ENCODE assay signal across 19 mouse cellular contexts in the genomic region with DNA sequence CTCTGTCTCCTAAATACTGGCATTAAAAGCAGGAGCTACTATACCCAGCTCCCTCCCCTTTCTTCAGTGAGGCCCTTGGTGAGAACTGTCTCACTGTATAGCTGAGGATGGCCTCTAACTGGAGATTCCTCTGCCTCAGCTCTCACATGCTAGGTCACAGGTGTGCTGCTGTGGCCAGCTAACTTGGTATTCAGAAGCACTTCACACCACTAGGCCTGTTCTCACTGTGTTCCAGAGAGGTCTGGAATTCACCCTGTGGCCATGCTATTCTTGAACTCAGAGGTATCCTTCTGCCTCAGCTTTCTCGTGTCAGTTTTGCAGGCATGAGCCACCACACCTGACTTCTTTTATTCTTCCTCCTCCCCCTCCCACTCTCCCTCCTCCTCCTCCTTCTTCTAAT. TPM values are rescaled to one million over a fixed set of nuclear protein-coding genes. Genes with fewer than 3 reads are reported as not detected.
DNase-seq lines count a peak whose midpoint lies in the region; ATAC-seq and TF ChIP-seq lines count a peak whose summit lies in the region.
"Had no signal": no experiment of that assay in that cellular context is flagged by ENCODE, and none has a peak within 500 bp of the region (broad histone marks: within the 10 kb centered on the region; RNA-seq: fewer than 3 reads in every experiment).

No protein-coding gene starts in this region.

- H3K9ac ChIP-seq in heart, embryonic 16.5 days (ENCODE audit: low read length): no peak overlapping the region
- H3K9ac ChIP-seq in lung, postnatal 0 days (replicated peaks; ENCODE audit: low read depth): no peak overlapping the region; the same call in 1 of the 2 replicates
- no peak overlapping the region for H3K9ac ChIP-seq in intestine, embryonic 14.5 days (ENCODE audit: low read length)
- H3K9ac ChIP-seq: forebrain, embryonic 12.5 days; lung, embryonic 14.5 days; midbrain, embryonic 13.5 days had no signal

- no peak for ATAC-seq in heart, embryonic 16.5 days (replicated peaks; ENCODE audit: extremely low read depth, insufficient read depth, low FRiP score)
- ATAC-seq in lung, postnatal 0 days: no peak
- no peak for ATAC-seq in intestine, embryonic 14.5 days (replicated peaks; ENCODE audit: low FRiP score, low TSS enrichment, low read depth)
- ATAC-seq: CD4-positive, CD25-positive, alpha-beta regulatory T cell, adult 4 months; midbrain, embryonic 13.5 days; Patski had no signal

- H3K9me3 ChIP-seq in heart, embryonic 16.5 days (replicated peaks; ENCODE audit: control insufficient read depth, low read length): no peaks in the 10 kb centered on the region
- H3K9me3 ChIP-seq in lung, postnatal 0 days (ENCODE audit: low read length): no peaks in the 10 kb centered on the region
- H3K9me3 ChIP-seq in intestine, embryonic 14.5 days (ENCODE audit: control insufficient read depth, low read length): no peaks in the 10 kb centered on the region
- H3K9me3 ChIP-seq: embryonic facial prominence, embryonic 10.5 days; forebrain, embryonic 12.5 days; midbrain, embryonic 13.5 days had no signal

- TF ChIP-seq CTCF in lung, postnatal 0 days (IDR thresholded peaks at IDR 0.05): no peak

- H3K4me2 ChIP-seq in heart, embryonic 16.5 days (ENCODE audit: low read depth, low read length): peak overlapping the region; percentile 31; the same call in 1 of the 2 replicates
- peak overlapping the region; percentile 56 for H3K4me2 ChIP-seq in lung, postnatal 0 days (replicated peaks; ENCODE audit: low read depth, low read length)
- H3K4me2 ChIP-seq in intestine, embryonic 14.5 days (ENCODE audit: low read length): peak overlapping the region; percentile 56; the same call in 1 of the 2 replicates
- H3K4me2 ChIP-seq: forebrain, embryonic 12.5 days; midbrain, embryonic 13.5 days had no signal

- H3K27me3 ChIP-seq in heart, embryonic 16.5 days (ENCODE audit: control insufficient read depth, insufficient read depth, low read length): no peaks in the 10 kb centered on the region
- H3K27me3 ChIP-seq in lung, postnatal 0 days (replicated peaks; ENCODE audit: insufficient read depth, low read length): no peaks in the 10 kb centered on the region
- H3K27me3 ChIP-seq in intestine, embryonic 14.5 days (replicated peaks; ENCODE audit: control insufficient read depth, insufficient read depth, low read length): no peaks in the 10 kb centered on the region
- H3K27me3 ChIP-seq: forebrain, embryonic 12.5 days; midbrain, embryonic 13.5 days; Patski had no signal

- H3K4me3 ChIP-seq in heart, embryonic 16.5 days (ENCODE audit: low read length): peak overlapping the region; percentile 7; the same call in 1 of the 2 replicates
- peak overlapping the region; percentile 47; the same call in 1 of the 2 replicates for H3K4me3 ChIP-seq in lung, postnatal 0 days (ENCODE audit: low read depth, low read length)
- H3K4me3 ChIP-seq in intestine, embryonic 14.5 days (ENCODE audit: low read depth, low read length): no peak overlapping the region
- H3K4me3 ChIP-seq: embryonic facial prominence, embryonic 10.5 days; forebrain, embryonic 12.5 days; midbrain, embryonic 13.5 days had no signal

- peaks cover 9% of the 10 kb centered on the region; the same call in 1 of the 2 replicates for H3K4me1 ChIP-seq in heart, embryonic 16.5 days (ENCODE audit: control insufficient read depth, insufficient read depth, low read length)
- peaks cover 13% of the 10 kb centered on the region; the same call in 1 of the 2 replicates for H3K4me1 ChIP-seq in lung, postnatal 0 days (ENCODE audit: insufficient read depth, low read depth, low read length)
- H3K4me1 ChIP-seq in intestine, embryonic 14.5 days (replicated peaks; ENCODE audit: control insufficient read depth, insufficient read depth, low read length): peaks cover 9% of the 10 kb centered on the region; the same call in 1 of the 2 replicates

- H3K27ac ChIP-seq in heart, embryonic 16.5 days (ENCODE audit: low read length): no peak overlapping the region
- H3K27ac ChIP-seq in lung, postnatal 0 days (ENCODE audit: low read length): no peak overlapping the region
- H3K27ac ChIP-seq in intestine, embryonic 14.5 days (ENCODE audit: low read depth): no peak overlapping the region
- H3K27ac ChIP-seq: embryonic facial prominence, embryonic 10.5 days; forebrain, embryonic 12.5 days; midbrain, embryonic 13.5 days had no signal

- no peak for TF ChIP-seq EP300 in lung, postnatal 0 days (IDR thresholded peaks at IDR 0.05)

- WGBS in heart, embryonic 16.5 days: 72% methylated on average over 1 of the region's 1 CpGs
- WGBS in lung, postnatal 0 days: 80% methylated on average over 1 of the region's 1 CpGs
- WGBS in intestine, embryonic 14.5 days: 82% methylated on average over 1 of the region's 1 CpGs

- H3K36me3 ChIP-seq in heart, embryonic 16.5 days (ENCODE audit: control insufficient read depth, insufficient read depth): peaks cover 18% of the 10 kb centered on the region
- peaks cover 12% of the 10 kb centered on the region; the same call in 1 of the 2 replicates for H3K36me3 ChIP-seq in lung, postnatal 0 days (ENCODE audit: insufficient read depth, low read length)
- H3K36me3 ChIP-seq in intestine, embryonic 14.5 days (ENCODE audit: control insufficient read depth, insufficient read depth, low read length): peaks cover 6% of the 10 kb centered on the region; the same call in 1 of the 2 replicates
- H3K36me3 ChIP-seq: forebrain, embryonic 12.5 days; midbrain, embryonic 13.5 days had no signal

- DNase-seq in heart, adult 18-20 months: no peak
- no peak for DNase-seq in lung, postnatal 0 days (ENCODE audit: low spot score)
- no peak for DNase-seq in lung, postnatal 36 days
- no peak for DNase-seq in intestine, embryonic 14.5 days (ENCODE audit: low spot score)
- peak; percentile 9 for DNase-seq in naive thymus-derived CD4-positive, alpha-beta T cell, adult 2 months (ENCODE audit: low read depth)
- DNase-seq in spleen, adult 18-20 months: no peak
- DNase-seq in urinary bladder, postnatal 4 days (ENCODE audit: low spot score in 2 of 2): no peak
- DNase-seq: adrenal gland, postnatal 10 days; cerebellum, adult 11-12 months; kidney, postnatal 10 days; lung, embryonic 14.5 days had no signal

RNA-seq across cellular contexts. Expression of a gene that starts 4.8 kb away (rescaled TPM):
- polyA plus RNA-seq in heart, embryonic 16.5 days (2015; fragmentation: Nextera tagmentation; extraction: Ambion mirVana): 158 and 184 TPM in 2 replicates
- total RNA-seq in heart, adult 18-20 months (2021): 100 to 1,000 TPM; 347 to 405 TPM
- polyA plus RNA-seq in lung, postnatal 0 days (2015; fragmentation: Nextera tagmentation; extraction: Ambion mirVana): 404 and 424 TPM in 2 replicates
- polyA plus RNA-seq in intestine, embryonic 14.5 days (2014; fragmentation: Nextera tagmentation; extraction: Ambion mirVana): 153 and 172 TPM in 2 replicates

RNA-seq across cellular contexts. Expression of a gene that starts 30.1 kb away (rescaled TPM):
- polyA plus RNA-seq in heart, embryonic 16.5 days (2015; fragmentation: Nextera tagmentation; extraction: Ambion mirVana): 0.29 and 0.34 TPM in 2 replicates
- under 1 TPM in 1 of 2 experiments, not detected in 1; 0.87 TPM for total RNA-seq in heart, adult 18-20 months (2021)
- polyA plus RNA-seq in lung, postnatal 0 days (2015; fragmentation: Nextera tagmentation; extraction: Ambion mirVana): 1.7 and 2.2 TPM in 2 replicates
- polyA plus RNA-seq in intestine, embryonic 14.5 days (2014; fragmentation: Nextera tagmentation; extraction: Ambion mirVana): 0.16 and 0.24 TPM in 2 replicates
- total RNA-seq: adrenal gland, postnatal 10 days; gastrocnemius, postnatal 4 days; left cerebral cortex, adult 18-20 months had no signal
